Mouse (Mus musculus) testis, adult 2 months (tissue): Measurements from ENCODE around the gene Cdc34b.

Source experiments
- CTCF ChIP-seq: fragments of 200-500 bp; IDR thresholded peaks from 2 replicates; pipeline ENCODE4 v1.5.1; 2012; ENCODE audit warnings: low read depth, mild to moderate bottlenecking, inconsistent platforms, low read length, moderate library complexity; ENCODE audit not compliant: control insufficient read depth, insufficient read depth, insufficient replicate concordance
- POLR2A ChIP-seq: fragments of 200-500 bp; IDR thresholded peaks from 2 replicates; pipeline ENCODE4 v1.6.1; 2012; ENCODE audit warnings: low read depth, mild to moderate bottlenecking, inconsistent platforms, low read length, moderate library complexity; ENCODE audit not compliant: control insufficient read depth

- no peak for TF ChIP-seq CTCF
- TF ChIP-seq POLR2A, result no peak
Observed at GRCm38 (mm10) chr11:94731229-94731628, 10.4 kb upstream of the Cdc34b start.
